Mouse (Mus musculus): ENCODE measurements around the gene Lrrc8e. TPM values are rescaled to one million over a fixed set of nuclear protein-coding genes. Genes with fewer than 3 reads are reported as not detected.

Gene Lrrc8e
- polyA plus RNA-seq, 1 experiment: 0.48 TPM

- Histone ChIP-seq H3K27me3 (replicated peaks; ENCODE audit: control insufficient read depth, insufficient read depth, low read length) (no peaks in the 10 kb centered on the region; the same call in 1 of the 2 replicates), H3K27ac (ENCODE audit: insufficient read depth, low read depth, low read length) (no peak overlapping the region), H3K36me3 (ENCODE audit: control insufficient read depth, insufficient read depth, low read length) (no peaks in the 10 kb centered on the region), H3K4me1 (ENCODE audit: control insufficient read depth, insufficient read depth, low read length) (peaks cover 4% of the 10 kb centered on the region; the same call in 1 of the 2 replicates), H3K4me3 (ENCODE audit: insufficient read depth, low read depth, low read length) (no peak overlapping the region)
- DNase-seq: no peak
- no peak for TF ChIP-seq CTCF (conservative IDR thresholded peaks at IDR 0.05; ENCODE audit: insufficient read depth, insufficient read length, low read depth, low read length)
- no peak for TF ChIP-seq POLR2A (IDR thresholded peaks at IDR 0.05; ENCODE audit: low read depth, low read length)
- 73% methylated on average over 6 of the region's 6 CpGs for WGBS
These were observed 15.5 kb upstream of the Lrrc8e start for GRCm38 (mm10) chr8:4211097-4211496.

DNA sequence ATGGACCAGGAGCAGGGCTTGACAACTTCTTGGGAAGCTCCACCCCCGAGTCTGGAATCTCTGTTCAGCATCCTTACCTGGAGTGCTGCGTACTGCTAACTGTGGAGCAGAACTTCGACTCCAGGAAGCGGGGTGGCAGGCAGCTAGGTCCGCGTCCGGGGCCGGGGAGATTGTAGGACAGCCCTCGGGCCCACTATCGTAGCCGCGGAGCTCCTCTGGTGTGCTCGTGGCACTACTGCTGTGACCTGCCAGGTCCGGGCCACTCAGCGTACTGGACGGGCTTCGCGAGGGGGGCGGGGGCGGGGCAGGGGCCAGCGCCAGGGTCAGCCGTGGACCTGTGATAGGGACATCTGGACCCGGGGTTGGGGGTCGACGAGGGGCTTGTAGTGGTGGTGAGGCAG, 13.8 kb upstream of the Lrrc8e start:
- Histone ChIP-seq H3K27ac (ENCODE audit: insufficient read depth, low read depth, low read length) (no peak overlapping the region), H3K27me3 (replicated peaks; ENCODE audit: control insufficient read depth, insufficient read depth, low read length) (peaks cover 4% of the 10 kb centered on the region), H3K4me1 (ENCODE audit: control insufficient read depth, insufficient read depth, low read length) (peaks cover 4% of the 10 kb centered on the region; the same call in 1 of the 2 replicates), H3K4me3 (ENCODE audit: insufficient read depth, low read depth, low read length) (peak overlapping the region; percentile 8; the same call in 1 of the 2 replicates), H3K36me3 (ENCODE audit: control insufficient read depth, insufficient read depth, low read length) (no peaks in the 10 kb centered on the region)
- TF ChIP-seq CTCF (conservative IDR thresholded peaks at IDR 0.05; ENCODE audit: insufficient read depth, insufficient read length, low read depth, low read length) (no peak), POLR2A (IDR thresholded peaks at IDR 0.05; ENCODE audit: low read depth, low read length) (no peak)
- no peak for DNase-seq
- 1% methylated on average over 25 of the region's 25 CpGs for WGBS

GRCm38 (mm10) chr8:4213210-4214005, 13.2 kb upstream of the Lrrc8e start:
- peak; percentile 43 for DNase-seq
- no peak overlapping the region for H3K27ac ChIP-seq (ENCODE audit: insufficient read depth, low read depth, low read length)
- TF ChIP-seq CTCF (conservative IDR thresholded peaks at IDR 0.05; ENCODE audit: insufficient read depth, insufficient read length, low read depth, low read length): no peak
- TF ChIP-seq POLR2A (IDR thresholded peaks at IDR 0.05; ENCODE audit: low read depth, low read length): no peak
- 10% methylated on average over 18 of the region's 18 CpGs for WGBS
- no peaks in the 10 kb centered on the region for H3K36me3 ChIP-seq (ENCODE audit: control insufficient read depth, insufficient read depth, low read length)
- H3K4me3 ChIP-seq (ENCODE audit: insufficient read depth, low read depth, low read length): peak overlapping the region; percentile 27
- peaks cover 4% of the 10 kb centered on the region; the same call in 1 of the 2 replicates for H3K4me1 ChIP-seq (ENCODE audit: control insufficient read depth, insufficient read depth, low read length)
- peaks cover 4% of the 10 kb centered on the region for H3K27me3 ChIP-seq (replicated peaks; ENCODE audit: control insufficient read depth, insufficient read depth, low read length)

DNA sequence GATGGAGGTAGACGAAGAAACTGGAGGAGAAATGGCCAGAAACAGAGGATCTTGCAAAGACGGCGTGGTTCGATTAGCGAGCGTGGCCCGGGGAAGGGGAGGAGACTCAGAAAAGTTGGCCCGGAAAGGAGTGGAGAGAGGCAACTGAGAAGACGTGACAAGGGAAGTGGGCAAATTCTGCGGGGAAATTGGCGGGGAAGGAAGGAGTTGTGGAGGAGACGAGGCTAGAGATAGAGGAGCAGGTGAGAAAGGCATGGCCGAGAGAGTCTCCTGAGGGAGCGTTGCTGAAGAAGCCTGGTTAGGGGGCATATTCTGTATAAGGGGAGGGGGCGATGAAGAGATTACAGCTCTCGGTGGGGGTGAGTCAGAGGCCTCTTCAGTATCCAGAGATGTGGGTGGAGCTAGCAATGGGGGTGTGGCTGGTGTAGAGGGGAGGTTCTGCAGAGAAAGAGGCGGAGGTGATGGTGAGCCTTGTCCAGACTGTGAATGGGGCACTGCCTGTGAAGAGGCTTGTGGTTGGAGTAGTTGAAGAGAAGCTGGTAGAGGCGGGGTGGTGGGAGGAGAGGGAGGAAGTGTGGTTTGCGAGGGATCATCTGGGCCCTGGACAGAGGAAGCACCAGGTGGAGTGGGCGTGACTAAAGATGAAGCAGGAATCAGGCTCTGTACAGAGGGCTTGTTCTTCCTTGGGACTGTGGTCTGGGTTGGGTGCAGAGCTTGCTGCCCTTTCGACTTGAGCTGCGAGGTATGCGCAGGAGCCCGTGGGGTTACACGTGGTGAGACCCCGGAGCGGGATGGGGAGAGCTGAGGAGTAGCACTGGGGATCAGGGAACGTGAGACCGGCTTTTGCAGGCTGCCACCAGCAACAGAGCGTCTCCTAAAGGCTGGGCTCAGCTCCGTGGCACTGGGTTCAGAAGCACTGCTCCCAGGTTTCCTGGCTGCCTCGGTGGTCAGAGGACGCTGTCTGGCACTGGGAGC, 12.3 kb upstream of the Lrrc8e start:
- peaks cover 4% of the 10 kb centered on the region for H3K27me3 ChIP-seq (replicated peaks; ENCODE audit: control insufficient read depth, insufficient read depth, low read length)
- peaks cover 4% of the 10 kb centered on the region; the same call in 1 of the 2 replicates for H3K4me1 ChIP-seq (ENCODE audit: control insufficient read depth, insufficient read depth, low read length)
- 22% methylated on average over 33 of the region's 33 CpGs for WGBS
- no peak overlapping the region for H3K27ac ChIP-seq (ENCODE audit: insufficient read depth, low read depth, low read length)
- no peak for TF ChIP-seq POLR2A (IDR thresholded peaks at IDR 0.05; ENCODE audit: low read depth, low read length)
- TF ChIP-seq CTCF (conservative IDR thresholded peaks at IDR 0.05; ENCODE audit: insufficient read depth, insufficient read length, low read depth, low read length): no peak
- no peaks in the 10 kb centered on the region for H3K36me3 ChIP-seq (ENCODE audit: control insufficient read depth, insufficient read depth, low read length)
- peak overlapping the region; percentile 27 for H3K4me3 ChIP-seq (ENCODE audit: insufficient read depth, low read depth, low read length)
- DNase-seq: peak; percentile 34

DNA sequence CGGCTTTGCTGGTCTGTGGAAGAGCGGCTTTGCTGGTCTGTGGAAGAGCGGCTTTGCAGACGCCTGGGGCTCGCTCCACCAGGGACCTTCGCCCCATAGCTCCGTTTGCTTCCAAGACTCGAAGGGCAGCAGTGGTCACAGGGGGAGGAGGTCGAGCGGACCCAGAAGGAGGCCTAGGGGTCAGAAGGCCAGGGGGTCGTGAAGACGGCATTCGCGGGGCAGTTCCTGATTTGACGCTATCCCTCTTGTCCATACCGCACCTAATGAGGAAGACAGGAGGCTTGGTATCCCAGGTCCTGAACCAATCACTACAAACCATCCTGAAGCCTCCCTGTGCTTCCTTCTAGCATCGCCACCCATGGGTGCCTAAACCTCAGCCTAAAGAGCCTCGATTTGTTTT, 10.3 kb upstream of the Lrrc8e start:
- WGBS: 20% methylated on average over 18 of the region's 18 CpGs
- no peak for TF ChIP-seq POLR2A (IDR thresholded peaks at IDR 0.05; ENCODE audit: low read depth, low read length)
- H3K27ac ChIP-seq (ENCODE audit: insufficient read depth, low read depth, low read length): no peak overlapping the region
- no peak overlapping the region for H3K4me3 ChIP-seq (ENCODE audit: insufficient read depth, low read depth, low read length)
- DNase-seq: no peak
- H3K4me1 ChIP-seq (ENCODE audit: control insufficient read depth, insufficient read depth, low read length): peaks cover 4% of the 10 kb centered on the region; the same call in 1 of the 2 replicates
- no peaks in the 10 kb centered on the region for H3K36me3 ChIP-seq (ENCODE audit: control insufficient read depth, insufficient read depth, low read length)
- H3K27me3 ChIP-seq (replicated peaks; ENCODE audit: control insufficient read depth, insufficient read depth, low read length): peaks cover 4% of the 10 kb centered on the region

GRCm38 (mm10) chr8:4216791-4217621, 9.6 kb upstream of the Lrrc8e start, which contains the start of gene Prr36:
Gene Prr36, minus strand, starts transcription at chr8:4217459.
- DNase-seq: no peak
- H3K27me3 ChIP-seq (replicated peaks; ENCODE audit: control insufficient read depth, insufficient read depth, low read length): peaks cover 4% of the 10 kb centered on the region
- H3K36me3 ChIP-seq (ENCODE audit: control insufficient read depth, insufficient read depth, low read length): no peaks in the 10 kb centered on the region
- H3K4me3 ChIP-seq (ENCODE audit: insufficient read depth, low read depth, low read length): peak within 1 kb of the TSS; percentile 32; the same call in 1 of the 2 replicates
- H3K27ac ChIP-seq (ENCODE audit: insufficient read depth, low read depth, low read length): no peak within 1 kb of the TSS
- H3K4me1 ChIP-seq (ENCODE audit: control insufficient read depth, insufficient read depth, low read length): peaks cover 4% of the 10 kb centered on the region; the same call in 1 of the 2 replicates
- WGBS: 4% methylated on average over 44 of the region's 44 CpGs
- TF ChIP-seq POLR2A (IDR thresholded peaks at IDR 0.05; ENCODE audit: low read depth, low read length): no peak
- no peak for TF ChIP-seq CTCF (conservative IDR thresholded peaks at IDR 0.05; ENCODE audit: insufficient read depth, insufficient read length, low read depth, low read length)

Data from kidney, adult 2 months (tissue).